Mouse (Mus musculus): ENCODE results near the gene Pomp.
A peak's percentile ranks its signal among the peaks of the same experiment; 100 is the strongest.

The Pomp gene

GRCm38 (mm10) chr5:147902008-147902757, 41.9 kb downstream of the Pomp start:
- TF ChIP-seq NANOG (IDR thresholded peaks at IDR 0.05; ENCODE audit: borderline replicate concordance, low read length), result no peak
- no peaks in the 10 kb centered on the region for H3K36me3 ChIP-seq (ENCODE audit: insufficient read depth, low read length)
- H3K4me3 ChIP-seq (replicated peaks; ENCODE audit: low read length), result no peak overlapping the region
- peaks cover 47% of the 10 kb centered on the region for H3K4me1 ChIP-seq (replicated peaks; ENCODE audit: low read depth, low read length)
- H3K27me3 ChIP-seq (ENCODE audit: insufficient read depth, low read length), result no peaks in the 10 kb centered on the region
- peaks cover 18% of the 10 kb centered on the region for H3K9me3 ChIP-seq (ENCODE audit: low read length)

GRCm38 (mm10) chr5:147903166-147903565, 42.9 kb downstream of the Pomp start:
- Histone ChIP-seq H3K9me3 (ENCODE audit: low read length) (peaks cover 23% of the 10 kb centered on the region), H3K4me1 (replicated peaks; ENCODE audit: low read depth, low read length) (peaks cover 37% of the 10 kb centered on the region), H3K4me3 (replicated peaks; ENCODE audit: low read length) (no peak overlapping the region), H3K36me3 (ENCODE audit: insufficient read depth, low read length) (no peaks in the 10 kb centered on the region), H3K27me3 (ENCODE audit: insufficient read depth, low read length) (no peaks in the 10 kb centered on the region)
- no peak for TF ChIP-seq CTCF (conservative IDR thresholded peaks at IDR 0.05; ENCODE audit: low read length)
- no peak for TF ChIP-seq POU5F1 (IDR thresholded peaks at IDR 0.05; ENCODE audit: borderline replicate concordance, low read length)
- TF ChIP-seq NANOG (IDR thresholded peaks at IDR 0.05; ENCODE audit: borderline replicate concordance, low read length), result no peak

- peak; percentile 71 for TF ChIP-seq CTCF (conservative IDR thresholded peaks at IDR 0.05; ENCODE audit: low read length)
- TF ChIP-seq NANOG (IDR thresholded peaks at IDR 0.05; ENCODE audit: borderline replicate concordance, low read length), result no peak
- Histone ChIP-seq H3K4me1 (replicated peaks; ENCODE audit: low read depth, low read length) (peaks cover 17% of the 10 kb centered on the region), H3K27me3 (ENCODE audit: insufficient read depth, low read length) (no peaks in the 10 kb centered on the region), H3K36me3 (ENCODE audit: insufficient read depth, low read length) (no peaks in the 10 kb centered on the region), H3K4me3 (replicated peaks; ENCODE audit: low read length) (no peak overlapping the region), H3K9me3 (ENCODE audit: low read length) (peaks cover 23% of the 10 kb centered on the region)
Measured at GRCm38 (mm10) chr5:147907144-147907543, 46.9 kb downstream of the Pomp start.

DNA sequence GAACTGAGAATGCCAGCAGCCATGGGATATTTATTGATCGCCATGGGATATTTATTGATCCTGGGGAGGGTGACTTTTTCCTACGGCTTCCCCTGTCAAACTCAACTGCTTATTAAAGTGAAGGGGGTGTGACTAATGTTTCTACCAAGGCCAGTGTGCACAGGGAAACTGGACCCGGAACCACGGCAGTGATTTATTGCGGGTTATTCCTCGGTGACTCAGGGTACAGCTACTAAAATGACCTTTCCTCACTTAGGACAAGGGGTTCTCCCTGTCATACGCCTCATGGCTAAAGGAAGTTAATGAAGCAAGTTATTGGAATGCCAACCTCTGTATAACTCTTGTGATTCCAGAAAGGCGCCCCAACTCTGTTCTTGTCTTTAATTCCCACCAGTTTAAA, 47.6 kb downstream of the Pomp start:
- Histone ChIP-seq H3K9me3 (ENCODE audit: low read length) (peaks cover 23% of the 10 kb centered on the region), H3K4me1 (replicated peaks; ENCODE audit: low read depth, low read length) (peaks cover 14% of the 10 kb centered on the region), H3K4me3 (replicated peaks; ENCODE audit: low read length) (no peak overlapping the region), H3K27me3 (ENCODE audit: insufficient read depth, low read length) (no peaks in the 10 kb centered on the region), H3K36me3 (ENCODE audit: insufficient read depth, low read length) (no peaks in the 10 kb centered on the region)
- no peak for TF ChIP-seq CTCF (conservative IDR thresholded peaks at IDR 0.05; ENCODE audit: low read length)
- TF ChIP-seq POU5F1 (IDR thresholded peaks at IDR 0.05; ENCODE audit: borderline replicate concordance, low read length), result no peak
- TF ChIP-seq NANOG (IDR thresholded peaks at IDR 0.05; ENCODE audit: borderline replicate concordance, low read length), result no peak

DNA sequence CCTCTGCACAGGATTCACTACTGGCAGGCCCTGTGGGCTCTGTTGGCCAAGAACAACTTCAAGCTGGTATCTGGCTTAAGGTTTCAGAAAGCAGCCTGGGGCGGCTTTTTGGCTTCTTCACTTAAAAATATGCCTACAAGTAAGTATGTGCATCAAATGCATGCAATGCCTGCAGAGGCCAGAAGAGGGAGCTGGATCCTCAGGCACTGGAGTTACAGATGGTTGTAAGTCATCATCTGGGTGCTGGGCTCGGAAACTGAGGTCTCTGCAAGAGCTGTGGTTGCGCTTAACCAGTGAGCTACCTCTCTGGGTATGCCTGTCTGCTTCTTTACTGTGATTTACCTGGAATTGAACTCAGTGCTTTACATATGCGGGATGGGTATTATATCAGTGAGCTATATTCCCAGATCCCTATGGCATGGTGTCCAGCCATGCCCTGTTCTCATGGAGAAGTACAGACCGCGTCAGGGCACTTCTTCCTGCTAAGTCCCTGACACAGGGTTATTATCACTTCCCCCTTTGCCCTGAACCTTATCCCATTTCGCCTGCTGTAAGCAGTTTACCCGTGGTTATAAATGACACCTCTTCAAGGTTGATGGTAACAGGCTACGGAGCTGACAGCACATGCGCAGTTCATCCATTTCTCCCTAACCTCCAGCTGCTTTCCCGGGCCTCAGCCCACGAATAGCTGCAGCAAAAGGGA, 50.7 kb downstream of the Pomp start:
- Histone ChIP-seq H3K4me1 (replicated peaks; ENCODE audit: low read depth, low read length) (peaks cover 35% of the 10 kb centered on the region), H3K9me3 (ENCODE audit: low read length) (peaks cover 17% of the 10 kb centered on the region), H3K36me3 (ENCODE audit: insufficient read depth, low read length) (no peaks in the 10 kb centered on the region), H3K27me3 (ENCODE audit: insufficient read depth, low read length) (no peaks in the 10 kb centered on the region; the same call in 1 of the 2 replicates), H3K4me3 (replicated peaks; ENCODE audit: low read length) (no peak overlapping the region)
- TF ChIP-seq CTCF (conservative IDR thresholded peaks at IDR 0.05; ENCODE audit: low read length) (peak; percentile 87), POU5F1 (IDR thresholded peaks at IDR 0.05; ENCODE audit: borderline replicate concordance, low read length) (no peak), NANOG (IDR thresholded peaks at IDR 0.05; ENCODE audit: borderline replicate concordance, low read length) (no peak)

GRCm38 (mm10) chr5:147911744-147912143, 51.5 kb downstream of the Pomp start:
- Histone ChIP-seq H3K9me3 (ENCODE audit: low read length) (peaks cover 9% of the 10 kb centered on the region), H3K27me3 (ENCODE audit: insufficient read depth, low read length) (no peaks in the 10 kb centered on the region; the same call in 1 of the 2 replicates), H3K4me1 (replicated peaks; ENCODE audit: low read depth, low read length) (peaks cover 35% of the 10 kb centered on the region), H3K36me3 (ENCODE audit: insufficient read depth, low read length) (no peaks in the 10 kb centered on the region), H3K4me3 (replicated peaks; ENCODE audit: low read length) (no peak overlapping the region)
- TF ChIP-seq NANOG (IDR thresholded peaks at IDR 0.05; ENCODE audit: borderline replicate concordance, low read length), result no peak
- TF ChIP-seq POU5F1 (IDR thresholded peaks at IDR 0.05; ENCODE audit: borderline replicate concordance, low read length), result no peak
- TF ChIP-seq CTCF (conservative IDR thresholded peaks at IDR 0.05; ENCODE audit: low read length), result no peak

- H3K36me3 ChIP-seq (ENCODE audit: insufficient read depth, low read length), result no peaks in the 10 kb centered on the region
- peaks cover 40% of the 10 kb centered on the region for H3K4me1 ChIP-seq (replicated peaks; ENCODE audit: low read depth, low read length)
- H3K27me3 ChIP-seq (ENCODE audit: insufficient read depth, low read length), result no peaks in the 10 kb centered on the region; the same call in 1 of the 2 replicates
- peak overlapping the region; percentile 67 for H3K4me3 ChIP-seq (replicated peaks; ENCODE audit: low read length)
- H3K9me3 ChIP-seq (ENCODE audit: low read length), result no peaks in the 10 kb centered on the region
- TF ChIP-seq POU5F1 (IDR thresholded peaks at IDR 0.05; ENCODE audit: borderline replicate concordance, low read length) (no peak), CTCF (conservative IDR thresholded peaks at IDR 0.05; ENCODE audit: low read length) (no peak), NANOG (IDR thresholded peaks at IDR 0.05; ENCODE audit: borderline replicate concordance, low read length) (no peak)
Measured at GRCm38 (mm10) chr5:147913241-147913842, 53.1 kb downstream of the Pomp start.

DNA sequence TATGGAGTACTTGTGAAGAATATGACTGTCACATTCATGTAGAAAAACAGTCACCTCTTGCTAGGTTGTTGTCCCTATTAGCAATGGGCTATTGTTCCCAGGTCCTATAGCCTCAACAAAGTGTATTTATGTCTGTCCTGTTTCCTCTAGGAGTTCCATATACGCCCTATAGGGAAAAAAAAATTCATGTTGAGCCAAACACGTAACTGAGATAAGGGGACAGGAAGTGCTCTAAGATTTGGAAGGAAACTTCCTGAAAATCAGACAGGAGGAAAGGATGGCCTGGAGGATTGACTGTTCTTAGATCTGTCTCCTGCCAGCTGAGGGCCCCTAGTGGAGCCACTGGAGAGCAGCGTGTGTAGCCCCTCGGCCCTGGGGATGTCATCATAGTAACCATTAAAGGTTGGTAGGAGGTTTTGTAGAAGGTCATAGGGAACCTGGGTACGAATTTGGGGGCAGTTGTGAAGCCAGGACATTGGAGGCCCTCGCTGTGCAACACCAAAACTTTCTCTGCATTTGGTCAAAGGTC, 54.8 kb downstream of the Pomp start:
- Histone ChIP-seq H3K9me3 (ENCODE audit: low read length) (no peaks in the 10 kb centered on the region), H3K27me3 (ENCODE audit: insufficient read depth, low read length) (no peaks in the 10 kb centered on the region; the same call in 1 of the 2 replicates), H3K4me1 (replicated peaks; ENCODE audit: low read depth, low read length) (peaks cover 40% of the 10 kb centered on the region), H3K4me3 (replicated peaks; ENCODE audit: low read length) (no peak overlapping the region), H3K36me3 (ENCODE audit: insufficient read depth, low read length) (no peaks in the 10 kb centered on the region)
- TF ChIP-seq NANOG (IDR thresholded peaks at IDR 0.05; ENCODE audit: borderline replicate concordance, low read length) (no peak), POU5F1 (IDR thresholded peaks at IDR 0.05; ENCODE audit: borderline replicate concordance, low read length) (no peak), CTCF (conservative IDR thresholded peaks at IDR 0.05; ENCODE audit: low read length) (no peak)

Measured in E14TG2a.4 (cell line).